Mouse (Mus musculus) limb, embryonic 12.5 days (tissue): ENCODE data around the gene Gm11567. TPM values are rescaled to one million over a fixed set of nuclear protein-coding genes. Genes with fewer than 3 reads are reported as not detected.
"Not testable (repeated sequence)": the region's sequence is repeated elsewhere in the genome, so short reads cannot be mapped to it uniquely, and the experiment has no call there.

Source experiments
- ATAC-seq: fragments of 200-750 bp; cut with Nextera tagmentation; 2 replicates; pipeline ENCODE4 v1.8.0; 2017; ENCODE audit warnings: low read depth, moderate TSS enrichment; ENCODE audit not compliant: insufficient number of reproducible peaks, insufficient read depth, low FRiP score, low TSS enrichment
- H3K27ac ChIP-seq: fragments of 300-500 bp; sonication (generic); 2 replicates; pipeline ENCODE4 v1.5.1; 2016; ENCODE audit warnings: mild to moderate bottlenecking, moderate library complexity
- H3K27me3 ChIP-seq: fragments of 300-500 bp; sonication (generic); 2 replicates; pipeline ENCODE4 v1.6.1; 2016; ENCODE audit warnings: mild to moderate bottlenecking, moderate library complexity
- H3K36me3 ChIP-seq: fragments of 300-500 bp; sonication (generic); 2 replicates; pipeline ENCODE4 v1.6.1; 2016; ENCODE audit warnings: mild to moderate bottlenecking, moderate library complexity
- H3K4me1 ChIP-seq: fragments of 300-500 bp; sonication (generic); replicated peaks from 2 replicates; pipeline ENCODE4 v1.6.1; 2016
- H3K4me2 ChIP-seq: fragments of 300-500 bp; sonication (generic); 2 replicates; pipeline ENCODE4 v1.6.1; 2016; ENCODE audit warnings: mild to moderate bottlenecking, moderate library complexity
- H3K4me3 ChIP-seq: fragments of 300-500 bp; sonication (generic); replicated peaks from 2 replicates; pipeline ENCODE4 v1.5.1; 2016; ENCODE audit warnings: mild to moderate bottlenecking
- H3K9ac ChIP-seq: fragments of 300-500 bp; sonication (generic); replicated peaks from 2 replicates; pipeline ENCODE4 v1.6.1; 2016; ENCODE audit warnings: mild to moderate bottlenecking, moderate library complexity
- H3K9me3 ChIP-seq: fragments of 300-500 bp; sonication (generic); 2 replicates; pipeline ENCODE4 v1.6.1; 2016; ENCODE audit warnings: mild to moderate bottlenecking, moderate library complexity
- WGBS: fragments of 180-500 bp; shearing (Covaris S2); methylation state at CpG from one replicate; pipeline ENCODE4 v1.1.7; 2016; 5-methylcytosine and 5-hydroxymethylcytosine counted together
- polyA plus RNA-seq: library from polyadenylated mRNA; unstranded; fragments of >200 nt; fragmentation: Nextera tagmentation; extraction: Ambion mirVana; gene quantifications from 2 replicates; pipeline ENCODE4 v1.2.1, GENCODE M21; 2016

The Gm11567 gene
- polyA plus RNA-seq: not detected in 2 replicates

DNA sequence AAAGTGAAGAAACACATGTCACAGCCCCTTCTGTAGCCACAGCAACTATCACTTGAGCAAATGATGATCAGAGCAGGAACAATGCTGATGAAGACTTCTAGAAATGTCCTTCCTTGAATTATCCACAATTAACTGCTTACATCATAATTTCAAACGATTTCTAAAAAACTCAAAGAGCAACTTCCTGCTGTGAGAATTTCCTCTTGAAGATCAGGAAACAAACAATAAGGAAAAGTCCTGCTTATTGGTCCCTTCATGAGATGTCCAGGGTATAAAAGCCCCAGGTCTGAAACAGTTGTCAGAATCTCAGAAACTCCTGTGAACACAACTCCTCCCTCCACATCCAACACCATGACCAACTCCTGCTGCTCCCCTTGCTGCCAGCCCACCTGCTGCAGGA lies at the start of gene Gm11567:
Gene Gm11567, plus strand, starts transcription at position 301 of the 400 bp plus-strand sequence.
- WGBS: 50% methylated on average over 1 of the region's 1 CpGs
- H3K27me3 ChIP-seq, H3K9ac ChIP-seq, H3K4me3 ChIP-seq, ATAC-seq, H3K4me2 ChIP-seq, H3K4me1 ChIP-seq, H3K27ac ChIP-seq, H3K36me3 ChIP-seq, H3K9me3 ChIP-seq: not testable (repeated sequence)

DNA sequence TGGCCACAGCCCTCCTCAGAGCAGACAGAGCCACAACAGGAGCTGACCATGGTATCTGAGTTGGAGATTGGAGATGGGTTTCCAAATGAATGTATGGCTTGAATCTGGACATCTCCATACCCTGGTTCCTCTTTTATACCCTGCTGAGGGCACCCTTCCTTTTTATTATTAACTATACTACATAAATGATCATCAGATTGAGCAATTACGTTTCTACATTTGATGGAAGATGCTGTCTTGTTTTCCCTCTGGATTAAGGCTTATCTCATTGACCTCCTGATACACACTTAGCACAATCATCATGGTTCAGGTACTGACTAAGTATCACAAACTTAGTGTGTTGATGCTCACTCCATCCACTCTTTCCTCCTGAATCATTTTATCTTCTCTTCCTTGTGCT lies 41.0 kb upstream of the Gm11567 start, which contains the start of gene 2300003K06Rik:
Gene 2300003K06Rik, minus strand, starts transcription at position 101 of the 400 bp plus-strand sequence.
- H3K4me1 ChIP-seq: no peaks in the 10 kb centered on the region
- no peak within 1 kb of the TSS for H3K4me2 ChIP-seq
- no peak within 1 kb of the TSS for H3K27ac ChIP-seq
- H3K36me3 ChIP-seq: no peaks in the 10 kb centered on the region
- H3K27me3 ChIP-seq: no peaks in the 10 kb centered on the region
- WGBS: 77% methylated on average over 1 of the region's 1 CpGs
- H3K4me3 ChIP-seq: no peak within 1 kb of the TSS
- 0 out of 2 replicates have a peak, but pooled peaks cover 6% of the 10 kb centered on the region for H3K9me3 ChIP-seq
- no peak for ATAC-seq
- H3K9ac ChIP-seq: no peak within 1 kb of the TSS

GRCm38 (mm10) chr11:99842185-99842584 lies 36.8 kb upstream of the Gm11567 start:
- 15% methylated on average over 1 of the region's 1 CpGs for WGBS
- Histone ChIP-seq H3K4me3 (no peak overlapping the region), H3K4me2 (no peak overlapping the region), H3K36me3 (no peaks in the 10 kb centered on the region), H3K9ac (no peak overlapping the region), H3K4me1 (no peaks in the 10 kb centered on the region), H3K27me3 (no peaks in the 10 kb centered on the region), H3K27ac (no peak overlapping the region), H3K9me3 (0 out of 2 replicates have a peak, but pooled peaks cover 3% of the 10 kb centered on the region)
- ATAC-seq: no peak

DNA sequence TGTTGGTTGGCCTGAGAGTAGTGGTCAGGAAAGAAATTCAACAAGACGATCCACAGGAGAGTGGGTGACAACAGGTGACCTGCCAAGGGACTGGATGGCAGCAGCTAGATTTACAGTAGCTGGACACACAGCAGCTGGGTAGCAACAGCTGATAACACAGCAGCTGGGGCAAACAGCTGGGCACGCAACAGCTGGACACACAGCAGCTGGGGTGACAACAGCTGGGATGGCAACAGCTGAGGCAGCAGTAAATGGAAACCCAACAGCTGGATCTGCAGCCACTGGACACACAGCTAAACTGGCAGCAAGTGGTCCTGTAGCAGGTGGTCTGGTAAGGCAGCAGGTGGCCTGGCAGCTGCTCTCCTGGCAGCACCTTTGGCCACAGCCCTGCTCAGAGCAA lies 32.2 kb upstream of the Gm11567 start:
- Histone ChIP-seq H3K27me3 (no peaks in the 10 kb centered on the region), H3K9ac (no peak overlapping the region), H3K4me2 (no peak overlapping the region), H3K36me3 (no peaks in the 10 kb centered on the region), H3K4me1 (no peaks in the 10 kb centered on the region), H3K27ac (no peak overlapping the region), H3K9me3 (peaks cover 7% of the 10 kb centered on the region; the same call in 1 of the 2 replicates), H3K4me3 (no peak overlapping the region)
- ATAC-seq: no peak
- WGBS: 82% methylated on average over 2 of the region's 2 CpGs

DNA sequence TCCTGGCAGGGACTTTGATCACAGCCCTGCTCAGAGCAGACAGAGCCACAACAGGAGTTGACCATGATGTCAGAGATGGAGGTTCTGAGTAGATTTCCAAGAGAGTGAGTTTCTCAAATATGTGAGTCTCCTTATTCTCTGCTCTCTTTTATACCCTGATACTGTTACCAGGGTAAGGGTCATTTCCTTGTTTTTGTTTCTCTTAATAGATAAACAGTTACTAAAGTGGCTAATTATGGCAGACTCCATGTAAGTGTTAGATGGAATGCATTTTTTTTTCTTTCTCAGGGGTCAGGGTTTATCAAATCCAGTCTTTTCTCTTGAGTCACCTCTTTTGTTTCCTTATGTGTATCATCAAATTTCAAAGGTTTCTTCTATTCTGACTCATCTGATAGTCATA lies 27.5 kb upstream of the Gm11567 start, which contains the start of gene Krtap4-16:
Gene Krtap4-16, minus strand, starts transcription at position 101 of the 400 bp plus-strand sequence.
- no peak within 1 kb of the TSS for H3K27ac ChIP-seq
- no peak within 1 kb of the TSS for H3K9ac ChIP-seq
- no peaks in the 10 kb centered on the region for H3K36me3 ChIP-seq
- H3K4me1 ChIP-seq: no peaks in the 10 kb centered on the region
- no peaks in the 10 kb centered on the region for H3K27me3 ChIP-seq
- H3K9me3 ChIP-seq: peaks cover 7% of the 10 kb centered on the region; the same call in 1 of the 2 replicates
- ATAC-seq: no peak
- H3K4me2 ChIP-seq: no peak within 1 kb of the TSS
- no peak within 1 kb of the TSS for H3K4me3 ChIP-seq

GRCm38 (mm10) chr11:99854121-99854520 lies 24.9 kb upstream of the Gm11567 start:
- no peaks in the 10 kb centered on the region for H3K27me3 ChIP-seq
- WGBS: 49% methylated on average over 3 of the region's 3 CpGs
- ATAC-seq: no peak

DNA sequence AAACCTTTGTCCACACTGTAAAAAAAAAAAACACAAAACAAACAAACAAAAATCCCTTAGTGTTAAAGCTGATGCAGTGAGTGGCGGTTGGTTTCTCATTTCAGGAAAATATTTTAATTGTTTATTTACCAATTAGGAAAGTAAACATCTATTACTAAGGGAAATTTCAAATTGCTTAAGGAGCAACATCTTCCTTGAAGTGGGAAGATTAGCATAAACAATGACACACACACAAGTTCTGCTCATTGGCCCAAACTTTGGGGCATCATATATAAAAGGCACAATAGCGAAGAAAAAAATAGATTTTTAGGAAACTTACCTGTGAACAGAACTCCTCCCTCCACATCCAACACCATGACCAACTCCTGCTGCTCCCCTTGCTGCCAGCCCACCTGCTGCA lies 21.4 kb upstream of the Gm11567 start, which contains the start of gene Gm11568:
Gene Gm11568, plus strand, starts transcription at position 301 of the 400 bp plus-strand sequence.
- Histone ChIP-seq H3K27ac (no peak within 1 kb of the TSS), H3K9me3 (no peaks in the 10 kb centered on the region), H3K27me3 (no peaks in the 10 kb centered on the region), H3K4me2 (no peak within 1 kb of the TSS), H3K9ac (no peak within 1 kb of the TSS), H3K4me1 (no peaks in the 10 kb centered on the region), H3K36me3 (no peaks in the 10 kb centered on the region), H3K4me3 (no peak within 1 kb of the TSS)
- ATAC-seq: no peak
- WGBS: 92% methylated on average over 2 of the region's 2 CpGs

More at GRCm38 (mm10) chr11:99854121-99854520, 24.9 kb upstream of the Gm11567 start:
- Histone ChIP-seq H3K4me1 (no peaks in the 10 kb centered on the region), H3K4me2 (no peak overlapping the region), H3K27ac (no peak overlapping the region), H3K36me3 (no peaks in the 10 kb centered on the region), H3K9ac (no peak overlapping the region), H3K9me3 (peaks cover 7% of the 10 kb centered on the region; the same call in 1 of the 2 replicates), H3K4me3 (no peak overlapping the region)

GRCm38 (mm10) chr11:99858761-99859160 lies 20.2 kb upstream of the Gm11567 start:
- H3K9me3 ChIP-seq: no peaks in the 10 kb centered on the region
- H3K36me3 ChIP-seq: no peaks in the 10 kb centered on the region
- no peak overlapping the region for H3K4me2 ChIP-seq
- H3K27ac ChIP-seq: no peak overlapping the region
- no peak overlapping the region for H3K9ac ChIP-seq
- no peaks in the 10 kb centered on the region for H3K27me3 ChIP-seq
- H3K4me1 ChIP-seq: no peaks in the 10 kb centered on the region
- no peak overlapping the region for H3K4me3 ChIP-seq
- ATAC-seq: no peak
- 82% methylated on average over 2 of the region's 2 CpGs for WGBS

GRCm38 (mm10) chr11:99864176-99864575 lies 14.8 kb upstream of the Gm11567 start, which contains the start of gene Gm11559:
Gm11559 (plus strand) TSS chr11:99864476.
- not testable (repeated sequence) for H3K27me3 ChIP-seq, H3K9me3 ChIP-seq, H3K36me3 ChIP-seq, H3K27ac ChIP-seq, H3K4me3 ChIP-seq, H3K4me1 ChIP-seq, H3K9ac ChIP-seq, H3K4me2 ChIP-seq, ATAC-seq
- WGBS: 76% methylated on average over 1 of the region's 1 CpGs

DNA sequence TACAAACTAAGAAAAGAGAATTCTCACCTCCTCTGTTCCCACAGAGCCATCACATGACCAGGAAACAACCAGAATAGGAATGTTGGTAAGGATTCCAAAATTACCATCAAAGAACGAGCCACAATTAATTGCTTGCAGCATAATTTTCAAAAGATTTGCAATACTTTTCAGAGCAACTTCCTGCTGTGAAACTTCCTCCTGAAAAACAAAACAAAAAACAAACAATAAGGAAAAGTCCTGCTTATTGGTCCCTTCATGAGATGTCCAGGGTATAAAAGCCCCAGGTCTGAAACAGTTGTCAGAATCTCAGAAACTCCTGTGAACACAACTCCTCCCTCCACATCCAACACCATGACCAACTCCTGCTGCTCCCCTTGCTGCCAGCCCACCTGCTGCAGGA lies 5.9 kb upstream of the Gm11567 start, which contains the start of gene Krtap9-1:
Gene Krtap9-1, plus strand, starts transcription at position 301 of the 400 bp plus-strand sequence.
- not testable (repeated sequence) for H3K4me2 ChIP-seq, H3K9ac ChIP-seq, H3K27ac ChIP-seq, H3K36me3 ChIP-seq, ATAC-seq, H3K27me3 ChIP-seq, H3K4me3 ChIP-seq, H3K9me3 ChIP-seq, H3K4me1 ChIP-seq
- WGBS: 66% methylated on average over 1 of the region's 1 CpGs

DNA sequence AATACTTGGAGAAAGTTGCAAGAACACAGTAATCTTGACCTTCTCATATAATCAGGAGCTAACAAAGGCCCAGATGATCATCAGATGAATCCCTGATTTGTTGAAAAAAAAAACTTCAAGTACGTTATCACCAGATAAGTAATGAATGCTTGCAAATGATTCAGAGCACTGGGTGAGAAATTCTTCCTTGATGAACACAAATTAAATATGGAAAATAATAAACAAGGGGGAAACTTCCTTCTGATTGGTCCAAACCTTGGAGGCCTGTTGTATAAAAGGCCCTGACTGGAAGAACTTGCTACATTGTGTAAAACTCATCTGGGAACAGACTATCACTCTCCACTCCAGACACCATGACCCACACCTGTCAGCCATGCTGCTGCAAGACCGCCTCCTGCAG lies 28.6 kb downstream of the Gm11567 start, which contains the start of gene Krtap31-1:
Gene Krtap31-1, plus strand, starts transcription at position 301 of the 400 bp plus-strand sequence.
- H3K9me3 ChIP-seq: no peaks in the 10 kb centered on the region
- H3K27me3 ChIP-seq: no peaks in the 10 kb centered on the region
- H3K4me3 ChIP-seq: no peak within 1 kb of the TSS
- no peaks in the 10 kb centered on the region for H3K36me3 ChIP-seq
- H3K4me1 ChIP-seq: no peaks in the 10 kb centered on the region
- no peak for ATAC-seq
- H3K27ac ChIP-seq: no peak within 1 kb of the TSS
- H3K9ac ChIP-seq: no peak within 1 kb of the TSS
- H3K4me2 ChIP-seq: no peak within 1 kb of the TSS
- WGBS: 82% methylated on average over 2 of the region's 2 CpGs

- Histone ChIP-seq H3K9me3 (no peaks in the 10 kb centered on the region), H3K4me3 (no peak within 1 kb of the TSS), H3K27me3 (no peaks in the 10 kb centered on the region), H3K4me1 (no peaks in the 10 kb centered on the region), H3K9ac (no peak within 1 kb of the TSS), H3K36me3 (no peaks in the 10 kb centered on the region), H3K27ac (no peak within 1 kb of the TSS), H3K4me2 (no peak within 1 kb of the TSS)
- ATAC-seq: no peak
- 92% methylated on average over 3 of the region's 3 CpGs for WGBS
Observed at GRCm38 (mm10) chr11:99914451-99914850, 35.5 kb downstream of the Gm11567 start, which contains the start of gene Gm11565. Gm11565 (plus strand) TSS chr11:99914751.
